Mouse (Mus musculus) testis, adult 2 months (tissue): ENCODE data around the gene Glrx3. TPM values are rescaled to one million over a fixed set of nuclear protein-coding genes. Genes with fewer than 3 reads are reported as not detected.

Source experiments
- H3K27ac ChIP-seq: fragments of 200-500 bp; 2 replicates; pipeline ENCODE4 v1.5.1; 2012; ENCODE audit warnings: low read depth, low read length; ENCODE audit not compliant: control insufficient read depth, insufficient read depth
- H3K27me3 ChIP-seq: fragments of 200-500 bp; 2 replicates; pipeline ENCODE4 v1.6.1; 2012; ENCODE audit warnings: mild to moderate bottlenecking, low read length, moderate library complexity; ENCODE audit not compliant: control insufficient read depth, insufficient read depth
- H3K36me3 ChIP-seq: fragments of 200-500 bp; 2 replicates; pipeline ENCODE4 v1.6.1; 2012; ENCODE audit warnings: mild to moderate bottlenecking, low read length; ENCODE audit not compliant: control insufficient read depth, insufficient read depth
- H3K4me1 ChIP-seq: fragments of 200-500 bp; 2 replicates; pipeline ENCODE4 v1.6.1; 2012; ENCODE audit warnings: low read length; ENCODE audit not compliant: control insufficient read depth, insufficient read depth
- H3K4me3 ChIP-seq: fragments of 200-500 bp; 2 replicates; pipeline ENCODE4 v1.5.1; 2012; ENCODE audit warnings: low read depth, mild to moderate bottlenecking, low read length, moderate library complexity, mixed read lengths; ENCODE audit not compliant: control insufficient read depth
- CTCF ChIP-seq: fragments of 200-500 bp; IDR thresholded peaks from 2 replicates; pipeline ENCODE4 v1.5.1; 2012; ENCODE audit warnings: low read depth, mild to moderate bottlenecking, inconsistent platforms, low read length, moderate library complexity; ENCODE audit not compliant: control insufficient read depth, insufficient read depth, insufficient replicate concordance
- POLR2A ChIP-seq: fragments of 200-500 bp; IDR thresholded peaks from 2 replicates; pipeline ENCODE4 v1.6.1; 2012; ENCODE audit warnings: low read depth, mild to moderate bottlenecking, inconsistent platforms, low read length, moderate library complexity; ENCODE audit not compliant: control insufficient read depth
- polyA plus RNA-seq: library from polyadenylated mRNA; depleted of rRNA; stranded (reverse); fragments of >200 nt; gene quantifications from 2 replicates; pipeline ENCODE4 v1.2.3, GENCODE M21; 2012

The Glrx3 gene
- polyA plus RNA-seq, 1 experiment, result 378 TPM

DNA sequence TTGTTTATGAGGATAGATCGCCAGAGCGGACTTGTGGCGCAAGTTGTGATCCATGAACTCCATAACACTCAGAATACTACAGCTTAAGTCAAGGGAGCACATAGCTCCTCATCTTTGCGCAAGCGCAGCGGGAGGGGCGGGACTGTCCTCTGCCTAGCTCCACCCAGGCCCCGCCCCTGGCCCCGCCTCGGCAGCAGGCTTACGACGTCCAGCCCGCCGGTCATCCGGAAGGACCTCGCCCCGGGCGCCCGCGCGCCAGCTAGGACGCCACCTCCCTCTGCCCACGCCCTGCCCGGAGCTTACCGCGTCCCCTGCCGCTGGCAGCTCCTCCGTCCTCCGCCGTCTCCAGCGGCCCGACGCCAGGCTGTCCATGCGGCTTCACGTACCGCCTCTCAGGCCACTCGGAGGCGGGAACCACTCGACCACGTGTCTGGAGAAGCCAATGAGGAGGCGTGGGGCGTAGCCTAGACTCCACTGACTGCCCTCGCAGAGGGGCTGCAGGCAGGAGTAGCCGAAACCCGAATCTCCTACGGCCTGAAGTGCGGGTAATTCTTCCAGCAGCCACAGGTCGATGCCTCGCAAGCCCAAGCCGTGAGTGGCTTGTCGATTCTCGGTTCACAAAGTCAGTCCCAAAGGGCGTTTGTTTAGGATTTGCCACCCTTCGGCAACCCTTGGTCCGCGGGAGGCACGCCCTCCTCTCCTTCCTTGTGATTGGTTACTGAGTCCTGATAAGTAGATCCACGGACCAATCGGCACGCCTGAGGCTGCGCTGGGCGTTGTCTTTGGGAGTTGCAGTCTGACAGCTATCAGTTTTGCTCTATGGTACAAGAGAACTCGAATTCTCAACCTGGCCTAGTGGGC is 26.8 kb upstream of the Glrx3 start, which contains the start of gene 9430038I01Rik:
Gene 9430038I01Rik (minus strand): TSS at position 426 of the 861 bp plus-strand sequence.
- TF ChIP-seq CTCF (no peak), POLR2A (peak; percentile 11)
- Histone ChIP-seq H3K36me3 (no peaks in the 10 kb centered on the region), H3K4me1 (peaks cover 8% of the 10 kb centered on the region)

DNA sequence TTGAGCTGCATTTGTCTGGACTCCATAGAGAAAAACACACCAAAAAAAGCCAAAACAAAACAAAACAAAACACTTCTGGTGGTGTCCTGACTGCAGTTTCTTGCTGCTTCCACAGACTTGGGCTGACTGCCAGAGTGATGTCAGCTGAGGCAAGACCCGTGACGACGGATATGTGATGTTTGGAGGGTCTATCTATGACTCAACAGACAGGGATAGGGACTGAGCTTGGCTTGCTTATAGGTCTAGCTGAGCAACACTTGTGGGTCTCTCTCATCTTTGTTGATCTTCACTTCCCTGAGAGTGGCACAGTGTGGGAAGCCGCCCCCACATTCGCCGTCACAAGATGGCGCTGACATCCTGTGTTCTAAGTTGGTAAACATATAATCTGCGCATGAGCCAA is 22.7 kb upstream of the Glrx3 start:
- Histone ChIP-seq H3K4me1 (peaks cover 5% of the 10 kb centered on the region), H3K4me3 (no peak overlapping the region), H3K27me3 (no peaks in the 10 kb centered on the region), H3K27ac (no peak overlapping the region), H3K36me3 (no peaks in the 10 kb centered on the region)
- TF ChIP-seq CTCF (no peak), POLR2A (no peak)

More for the DNA sequence above, 26.8 kb upstream of the Glrx3 start, which contains the start of gene 9430038I01Rik:
- peak within 1 kb of the TSS; percentile 98 for H3K4me3 ChIP-seq
- no peaks in the 10 kb centered on the region for H3K27me3 ChIP-seq
- peak within 1 kb of the TSS; percentile 97 for H3K27ac ChIP-seq

DNA sequence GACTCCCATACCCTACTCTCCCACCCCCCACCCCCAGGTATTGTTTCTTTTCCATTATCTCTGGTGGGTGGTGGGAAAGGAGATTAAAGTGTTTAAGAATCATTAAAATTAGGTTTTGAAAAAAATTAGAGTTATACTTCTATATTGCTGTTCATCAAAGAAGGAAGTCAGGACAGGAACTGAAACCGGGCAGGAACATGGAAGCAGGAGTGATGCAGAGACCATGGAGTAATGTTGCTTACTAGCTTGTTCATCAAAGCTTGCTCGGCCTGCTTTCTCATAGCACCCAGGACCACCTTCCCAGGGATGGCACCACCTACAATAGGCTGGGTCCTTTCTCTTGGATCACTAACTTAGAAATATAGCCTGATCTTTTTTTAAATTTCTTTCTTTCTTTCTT is 16.9 kb upstream of the Glrx3 start:
- TF ChIP-seq POLR2A (no peak), CTCF (no peak)
- Histone ChIP-seq H3K4me1 (no peaks in the 10 kb centered on the region), H3K27ac (no peak overlapping the region), H3K4me3 (no peak overlapping the region), H3K36me3 (no peaks in the 10 kb centered on the region), H3K27me3 (no peaks in the 10 kb centered on the region)

DNA sequence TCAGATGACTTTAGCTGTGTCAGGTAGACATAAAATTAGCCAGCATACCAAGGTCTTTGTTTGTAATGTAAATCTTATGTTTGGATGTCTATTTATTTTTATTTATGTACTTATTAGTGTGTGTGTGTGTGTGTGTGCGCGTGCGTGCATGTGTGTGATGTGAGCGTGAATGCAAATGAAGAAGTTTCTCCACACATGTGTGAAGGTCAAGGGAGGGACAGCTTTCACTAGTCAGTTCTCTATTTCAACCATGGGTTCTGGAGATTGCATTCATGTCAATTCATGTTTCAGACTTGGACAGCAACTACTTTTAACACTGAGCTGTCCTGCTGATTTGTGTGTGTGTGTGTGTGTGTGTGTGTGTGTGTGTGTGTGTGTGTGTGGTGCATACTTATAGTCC is 16.2 kb upstream of the Glrx3 start:
- H3K4me1 ChIP-seq, result no peaks in the 10 kb centered on the region
- H3K27me3 ChIP-seq, result no peaks in the 10 kb centered on the region
- no peak overlapping the region for H3K27ac ChIP-seq
- TF ChIP-seq CTCF (no peak), POLR2A (no peak)
- no peak overlapping the region for H3K4me3 ChIP-seq
- no peaks in the 10 kb centered on the region for H3K36me3 ChIP-seq

DNA sequence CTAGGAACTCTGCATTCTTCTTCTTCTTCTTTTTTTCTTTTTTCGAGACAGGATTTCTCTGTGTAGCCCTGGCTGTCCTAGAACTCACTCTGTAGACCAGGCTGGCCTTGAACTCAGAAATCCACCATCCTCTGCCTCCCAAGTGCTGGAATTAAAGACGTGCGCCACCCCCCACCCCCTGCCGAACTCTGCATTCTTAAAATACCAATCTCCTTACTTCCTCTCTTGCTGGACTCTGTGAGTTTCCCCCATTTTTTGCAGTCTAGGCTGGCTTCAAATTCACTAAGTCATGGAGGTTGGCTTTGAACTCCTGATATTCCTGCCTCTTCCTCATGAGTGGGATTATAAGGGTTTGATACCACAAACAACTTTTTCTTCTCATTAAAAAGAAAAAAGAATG is 10.7 kb upstream of the Glrx3 start:
- H3K27me3 ChIP-seq, result no peaks in the 10 kb centered on the region
- no peaks in the 10 kb centered on the region for H3K4me1 ChIP-seq
- no peak overlapping the region for H3K27ac ChIP-seq
- no peak overlapping the region for H3K4me3 ChIP-seq
- TF ChIP-seq POLR2A, result no peak
- TF ChIP-seq CTCF, result no peak
- H3K36me3 ChIP-seq, result no peaks in the 10 kb centered on the region

DNA sequence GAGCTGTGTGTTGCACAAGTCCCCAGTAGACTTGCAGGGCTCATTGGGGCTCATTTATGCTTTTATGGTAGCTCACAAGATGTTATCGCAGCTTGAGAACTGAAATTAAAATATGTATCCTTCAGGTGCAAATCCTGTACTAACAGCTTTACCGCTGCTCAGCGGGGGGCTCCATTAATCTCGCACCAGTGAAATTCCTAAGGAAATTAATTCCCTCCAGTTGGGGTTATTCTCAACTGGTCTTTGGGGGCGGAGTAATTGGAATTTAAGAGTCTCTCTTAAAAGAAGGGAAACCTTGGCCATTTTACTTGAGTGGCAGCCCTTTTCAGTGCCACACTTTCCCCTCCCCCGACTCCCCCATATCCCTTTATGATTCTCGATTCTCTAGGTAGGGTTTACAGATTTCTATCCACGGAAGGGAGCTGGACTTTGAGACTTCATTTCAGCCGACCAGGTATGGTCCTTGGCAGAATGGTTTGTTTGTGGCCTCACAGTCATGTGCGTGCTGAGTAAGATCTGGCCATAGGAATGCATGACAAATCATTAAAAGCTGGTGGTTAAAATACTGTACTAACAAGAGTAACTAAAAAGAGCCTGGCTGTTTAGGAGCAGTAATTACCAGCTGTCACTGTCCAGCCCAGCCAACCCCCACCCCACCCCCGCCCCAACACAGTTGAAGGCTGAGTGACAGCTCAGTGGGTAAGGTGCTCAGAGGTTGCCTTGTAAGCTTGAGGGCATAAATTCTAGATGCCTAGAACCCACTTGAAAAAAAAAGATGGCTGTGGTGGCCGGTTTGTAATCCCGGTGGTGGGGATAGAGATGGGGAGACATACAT is 5.4 kb upstream of the Glrx3 start:
- H3K4me3 ChIP-seq, result no peak overlapping the region
- no peak for TF ChIP-seq POLR2A
- TF ChIP-seq CTCF, result no peak
- H3K4me1 ChIP-seq, result peaks cover 2% of the 10 kb centered on the region
- H3K36me3 ChIP-seq, result no peaks in the 10 kb centered on the region
- H3K27me3 ChIP-seq, result no peaks in the 10 kb centered on the region
- no peak overlapping the region for H3K27ac ChIP-seq

DNA sequence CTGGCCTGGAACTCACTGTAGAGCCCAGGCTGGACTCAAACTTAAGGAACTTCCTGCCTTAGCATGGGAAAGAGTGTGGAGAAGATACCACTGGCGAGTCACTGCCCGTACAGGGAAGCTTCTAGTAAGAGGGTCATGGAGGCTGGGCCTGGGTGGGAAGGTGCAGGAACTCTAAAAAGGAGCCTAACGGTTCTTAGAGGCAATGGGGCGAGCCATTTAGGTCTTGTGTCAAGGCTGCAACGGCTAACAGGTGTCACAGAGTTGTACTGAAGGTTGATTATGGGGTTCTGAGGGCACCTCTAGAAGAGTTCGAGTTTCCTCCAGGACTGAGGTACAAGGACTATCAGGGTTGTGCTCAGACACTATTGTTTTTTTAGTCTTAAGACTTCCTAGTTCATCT is 513 bp upstream of the Glrx3 start:
- Histone ChIP-seq H3K4me3 (peak overlapping the region; percentile 98), H3K36me3 (no peaks in the 10 kb centered on the region), H3K27me3 (no peaks in the 10 kb centered on the region), H3K27ac (no peak overlapping the region), H3K4me1 (peaks cover 9% of the 10 kb centered on the region)
- TF ChIP-seq CTCF (no peak), POLR2A (no peak)
